Mouse (Mus musculus): ENCODE measurements around the gene Adcy1.
A peak's percentile ranks its signal among the peaks of the same experiment; 100 is the strongest.

Gene Adcy1

DNA sequence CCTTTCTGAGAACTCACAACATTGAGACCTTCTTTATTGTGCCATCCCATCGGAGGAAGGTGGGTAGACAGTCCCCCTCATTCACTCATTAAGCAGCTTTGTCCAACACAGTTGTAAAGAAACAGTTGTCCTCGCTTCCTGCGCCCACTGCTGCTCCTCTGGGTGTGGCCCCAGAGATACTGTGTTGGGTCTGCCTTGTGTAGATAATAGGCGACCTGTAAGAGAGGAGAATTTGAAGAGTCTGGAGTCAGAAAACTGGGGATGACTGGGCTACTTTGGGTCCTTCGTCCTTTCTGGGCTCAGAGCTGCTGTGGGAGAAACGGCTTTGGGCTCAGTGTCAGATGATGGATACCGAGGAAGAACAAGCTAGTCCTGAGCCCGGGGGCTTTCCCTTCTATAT lies 75.1 kb downstream of the Adcy1 start:
- no peak for DNase-seq

DNA sequence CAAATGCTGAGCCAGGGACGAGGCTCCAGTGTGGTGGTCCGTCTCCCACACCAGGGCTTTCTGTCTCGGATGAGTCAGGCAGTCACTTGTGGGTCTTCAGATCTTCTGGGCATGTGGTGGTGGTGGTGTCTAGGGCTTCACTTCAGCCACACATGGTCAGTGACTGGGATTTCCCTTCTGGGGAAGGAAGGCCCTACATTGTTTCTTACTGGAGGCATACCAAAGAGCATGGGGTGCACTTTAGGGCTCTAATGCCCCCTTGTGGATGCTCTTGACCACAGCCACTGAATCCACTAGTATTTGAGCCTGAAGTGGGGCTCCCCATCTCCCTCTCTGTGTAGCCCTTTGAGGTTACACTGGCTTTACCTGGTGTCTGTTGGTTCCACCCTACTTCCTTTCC lies 77.2 kb downstream of the Adcy1 start:
- DNase-seq, result peak; percentile 63 to 74

DNA sequence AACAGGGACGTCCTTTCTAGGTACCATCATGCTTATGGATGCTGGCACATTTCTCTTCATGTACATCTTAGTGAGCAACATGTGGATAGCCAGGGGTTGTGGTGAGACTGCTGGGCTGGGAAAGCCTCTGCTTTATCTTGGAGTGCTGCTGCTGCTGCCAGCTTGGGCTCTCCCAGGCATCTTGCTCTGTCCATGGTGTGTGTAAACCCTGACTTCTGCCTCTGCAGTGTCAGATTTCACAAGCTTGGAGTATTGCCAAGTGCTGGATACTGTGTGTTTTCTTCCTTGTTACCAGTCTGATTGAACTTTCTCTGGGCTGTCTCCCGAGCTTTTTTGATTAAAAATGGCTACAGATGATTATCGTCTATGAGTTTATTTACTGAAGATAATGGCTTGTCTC lies 79.4 kb downstream of the Adcy1 start:
- peak; percentile 42 to 63 for DNase-seq

DNA sequence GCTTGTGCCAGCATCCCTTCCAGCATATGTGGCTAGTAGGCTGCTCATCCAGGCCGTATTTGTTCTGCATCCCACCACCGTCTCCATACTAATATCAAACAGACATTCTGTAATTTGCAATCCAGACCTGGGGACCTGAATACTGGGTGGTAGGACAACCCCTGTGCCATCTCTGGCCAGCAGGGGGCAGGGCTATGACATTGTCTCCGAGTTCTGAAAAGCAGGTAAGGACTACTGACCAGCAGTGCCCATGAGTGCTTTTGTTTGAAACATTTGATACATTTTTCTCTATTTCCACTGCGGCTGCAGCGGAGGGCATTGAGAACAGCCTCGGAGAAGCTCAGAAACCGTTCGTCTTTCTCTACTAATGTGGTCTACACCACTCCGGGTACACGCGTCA lies 81.1 kb downstream of the Adcy1 start:
- DNase-seq, result peak; percentile 66 to 68

- no peak for DNase-seq
Observed at GRCm38 (mm10) chr11:7145221-7145620, 81.9 kb downstream of the Adcy1 start.

DNA sequence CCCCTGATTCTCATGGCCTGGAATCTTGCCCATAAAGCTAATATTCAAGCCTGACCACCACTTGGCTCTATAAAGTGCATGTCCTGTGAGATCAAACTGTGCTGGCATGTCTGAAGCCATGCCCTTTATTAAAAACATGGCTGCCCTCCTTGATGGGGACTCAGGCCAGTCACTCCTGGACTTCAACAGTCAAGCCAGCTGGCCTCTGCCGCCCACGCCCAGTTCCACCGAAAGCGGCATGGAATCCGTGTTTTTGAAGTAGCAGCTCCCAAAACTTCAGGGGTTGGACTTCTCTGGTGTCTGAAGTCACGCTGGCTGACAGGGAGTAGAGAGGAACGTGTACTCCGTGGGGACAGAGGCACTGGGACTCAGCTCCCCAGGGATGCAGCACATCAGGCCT lies 84.2 kb downstream of the Adcy1 start:
- no peak for DNase-seq

- no peak for DNase-seq
Observed at GRCm38 (mm10) chr11:7147945-7148344, 84.7 kb downstream of the Adcy1 start.

GRCm38 (mm10) chr11:7149471-7149870 lies 86.2 kb downstream of the Adcy1 start:
- peak; percentile 27 to 53 for DNase-seq

DNA sequence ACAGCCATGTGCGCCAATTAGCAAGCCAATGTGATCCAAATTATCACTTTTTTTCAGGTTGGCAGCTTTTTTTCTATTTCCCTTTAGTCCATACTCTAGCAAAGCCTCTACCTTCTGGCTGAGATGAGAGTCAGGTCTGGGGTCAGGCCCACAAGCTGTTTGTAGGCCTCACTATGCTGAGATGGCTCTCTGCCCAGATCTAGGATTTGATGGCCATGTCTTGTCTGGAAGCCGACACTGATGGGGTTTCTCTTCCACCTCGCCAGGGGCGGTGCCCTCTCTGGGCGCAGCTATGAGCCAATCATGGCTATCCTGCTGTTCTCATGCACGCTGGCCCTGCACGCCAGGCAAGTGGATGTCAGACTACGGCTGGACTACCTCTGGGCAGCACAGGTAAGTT lies 87.2 kb downstream of the Adcy1 start:
- no peak for DNase-seq

GRCm38 (mm10) chr11:7152371-7152770 lies 89.1 kb downstream of the Adcy1 start:
- no peak for DNase-seq

DNA sequence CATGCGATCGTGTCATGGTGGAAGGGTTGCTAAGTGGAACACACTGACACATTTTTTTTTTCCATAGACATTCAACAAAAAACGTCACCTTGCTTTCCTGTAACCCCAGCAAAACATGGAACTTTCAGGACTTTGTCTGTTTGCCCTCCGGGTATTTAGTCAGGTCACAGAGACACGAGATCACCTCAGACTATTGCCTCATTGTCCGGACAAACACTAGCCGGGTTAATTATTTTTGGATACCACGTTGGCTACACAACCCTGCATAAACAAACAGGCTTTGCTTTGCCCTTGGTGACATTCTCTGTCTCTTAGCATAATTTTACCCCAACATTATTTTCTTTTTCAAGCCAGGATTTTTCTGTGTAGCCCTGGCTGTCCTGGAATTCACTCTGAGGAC lies 89.8 kb downstream of the Adcy1 start:
- no peak for DNase-seq

DNA sequence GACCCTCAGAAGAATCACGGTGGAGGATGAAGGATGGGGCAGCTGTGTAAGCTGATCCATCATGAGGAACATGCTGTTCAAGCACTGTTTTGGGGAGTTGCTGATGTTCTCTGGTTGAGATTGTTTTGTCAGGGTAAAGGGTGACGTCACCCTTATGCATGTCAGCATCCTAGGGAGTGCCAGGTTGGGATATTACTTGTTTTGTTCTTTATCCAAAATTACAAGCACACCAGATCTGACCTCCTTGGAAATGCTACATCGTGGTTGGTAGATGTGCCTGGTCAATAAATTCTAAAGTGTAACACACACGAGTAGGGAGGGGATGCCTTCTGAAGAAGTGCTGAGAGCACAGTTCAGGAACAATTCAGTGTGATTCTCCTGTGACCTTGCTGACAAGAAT lies 93.1 kb downstream of the Adcy1 start:
- DNase-seq, result no peak

- DNase-seq, result no peak
Observed at GRCm38 (mm10) chr11:7158196-7158595, 94.9 kb downstream of the Adcy1 start.

GRCm38 (mm10) chr11:7160146-7160545 lies 96.9 kb downstream of the Adcy1 start:
- peak in 1 of 2 experiments; percentile 17 for DNase-seq

DNA sequence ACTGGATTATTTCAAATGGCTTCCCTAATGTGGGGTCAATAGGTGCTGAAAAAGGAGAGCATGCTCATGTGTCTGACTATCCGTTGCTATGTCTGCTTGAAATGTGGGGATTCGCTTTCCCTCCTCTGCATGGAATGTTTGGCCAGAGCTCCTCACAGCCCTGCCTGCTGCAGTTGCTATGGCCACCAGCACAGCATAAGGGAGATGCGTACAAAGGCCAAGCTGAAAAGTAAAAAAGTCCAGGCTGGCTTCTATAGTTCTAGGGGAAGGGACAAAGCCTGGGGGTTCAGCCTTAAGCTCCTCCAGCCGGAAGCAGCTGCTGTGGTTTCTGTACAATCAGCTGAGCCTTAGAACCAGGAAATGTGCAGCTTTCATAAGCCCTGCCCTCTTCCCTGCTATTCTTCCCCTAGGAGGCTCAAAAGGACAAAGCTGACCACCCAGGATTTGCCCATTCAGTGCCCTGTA lies 97.4 kb downstream of the Adcy1 start:
- DNase-seq, result peak; percentile 59 to 64

GRCm38 (mm10) chr11:7161502-7162174 lies 98.3 kb downstream of the Adcy1 start:
- DNase-seq, result peak; percentile 25 to 48

GRCm38 (mm10) chr11:7164416-7164815 lies 101.1 kb downstream of the Adcy1 start:
- DNase-seq, result no peak

DNA sequence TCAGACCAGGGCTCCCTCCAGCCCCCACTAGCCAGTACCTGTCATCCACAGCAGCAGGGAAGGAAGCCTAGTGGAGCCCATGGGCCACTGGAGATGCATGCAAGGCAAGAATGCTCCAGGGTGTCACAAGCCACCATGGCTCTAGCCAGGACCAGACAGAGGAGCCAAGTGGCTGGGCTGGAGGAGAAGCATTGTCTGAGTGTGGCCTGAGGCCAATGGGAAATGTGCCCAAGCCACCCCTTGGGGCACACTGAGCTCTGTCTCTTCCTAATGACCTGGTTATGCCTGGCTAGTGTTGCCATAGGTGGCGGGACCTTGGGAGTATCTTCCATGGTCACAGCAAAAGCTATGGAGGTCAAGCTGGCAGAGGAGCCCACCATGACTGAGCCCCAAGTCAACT lies 106.4 kb downstream of the Adcy1 start:
- DNase-seq, result no peak

DNA sequence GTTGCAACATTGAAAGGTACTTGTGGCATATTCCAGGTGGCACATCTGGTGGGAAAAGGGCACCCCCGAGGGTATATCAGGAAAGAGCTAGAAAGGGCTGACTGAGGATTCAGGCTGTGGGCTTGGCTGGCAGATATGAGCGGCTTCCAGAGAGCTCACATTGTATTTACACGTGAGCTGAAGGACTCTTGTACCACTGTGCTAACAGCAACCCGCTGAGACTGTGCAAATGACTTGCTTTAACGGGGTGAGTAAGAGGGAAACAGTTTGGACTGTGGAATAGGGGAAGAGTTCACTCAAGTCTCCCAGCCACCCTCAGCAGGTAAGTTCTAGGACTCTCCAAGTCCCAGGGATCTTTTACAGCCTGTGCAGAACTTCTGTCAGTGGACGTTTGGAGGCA lies 110.4 kb downstream of the Adcy1 start:
- no peak for DNase-seq

DNA sequence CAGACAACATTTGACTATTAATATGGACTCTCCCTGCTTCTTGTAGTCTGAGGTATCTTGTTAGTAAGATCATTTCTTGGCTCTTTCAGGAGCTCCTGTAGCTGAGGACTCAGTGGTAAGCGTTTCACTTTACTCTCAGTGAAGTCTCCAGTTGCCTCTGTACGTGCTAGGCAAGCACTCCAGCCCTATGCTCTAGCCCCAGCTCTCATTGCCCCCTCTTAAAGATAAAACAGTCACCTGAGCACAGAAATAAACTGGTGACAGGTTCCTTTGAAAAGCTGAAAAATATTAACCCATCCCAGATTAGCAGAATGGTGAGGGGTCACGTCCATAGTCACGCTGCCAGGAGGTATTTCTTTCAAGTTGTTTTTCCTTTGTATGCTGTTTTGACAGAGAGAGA lies 115.4 kb downstream of the Adcy1 start:
- no peak for DNase-seq

DNA sequence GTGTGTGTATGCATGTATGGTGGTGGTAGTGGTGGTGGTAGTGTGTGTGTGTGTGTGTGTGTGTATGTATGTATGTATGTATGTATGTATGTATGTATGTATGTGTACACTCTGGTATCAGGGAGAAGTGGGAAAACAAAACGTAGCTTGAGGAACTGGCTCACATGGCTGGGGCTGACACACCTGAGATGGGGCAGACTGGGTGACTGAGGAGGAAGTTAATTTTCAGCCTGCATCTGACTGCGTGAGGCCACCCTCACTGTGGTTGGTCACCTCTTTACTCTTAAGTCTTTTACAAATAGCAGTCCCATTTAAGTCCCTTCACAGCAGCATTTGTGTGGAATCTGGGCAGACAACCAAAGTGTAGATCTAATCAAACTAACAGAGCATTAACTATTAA lies 116.0 kb downstream of the Adcy1 start:
- DNase-seq, result no peak

GRCm38 (mm10) chr11:7182409-7183042 lies 119.2 kb downstream of the Adcy1 start:
- DNase-seq, result no peak

DNA sequence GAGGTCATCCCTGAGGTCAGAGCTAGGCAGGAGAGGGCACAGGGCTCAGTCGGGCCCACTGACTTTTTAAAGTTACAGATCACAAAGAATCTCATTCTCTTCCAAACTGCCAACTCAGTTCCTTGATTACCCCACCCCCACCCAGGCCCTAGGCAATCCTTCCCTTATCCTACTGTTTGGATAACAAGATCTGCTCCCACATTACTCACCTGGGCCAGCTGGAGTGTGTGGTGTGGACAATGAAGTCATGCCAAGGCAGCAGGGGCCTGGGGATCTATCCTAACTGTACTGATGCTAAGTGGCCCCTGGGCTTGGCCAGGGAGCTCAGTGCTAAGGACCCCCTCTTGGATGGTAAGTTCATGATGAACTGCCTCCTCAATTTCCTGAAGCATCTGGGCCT lies 121.1 kb downstream of the Adcy1 start:
- no peak for DNase-seq

DNA sequence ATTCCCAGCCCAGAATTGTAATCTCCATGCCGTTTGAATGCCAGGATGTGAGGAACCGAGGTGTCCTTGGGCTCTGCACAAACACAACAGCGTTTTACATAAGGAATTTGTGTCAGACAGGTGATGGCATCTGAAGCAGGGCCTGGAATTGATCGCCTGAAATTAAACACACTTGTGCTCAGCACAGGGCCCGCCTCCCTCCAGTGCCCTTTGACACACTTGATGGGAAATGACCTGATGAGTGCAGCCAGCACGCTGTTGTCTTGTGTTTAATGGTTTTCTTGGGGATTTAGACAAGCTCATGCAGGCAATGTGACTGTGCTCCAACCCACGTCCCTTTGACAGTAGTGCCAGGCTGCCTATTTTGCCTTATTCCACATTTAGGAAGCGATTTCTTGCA lies 124.2 kb downstream of the Adcy1 start:
- DNase-seq, result no peak

DNA sequence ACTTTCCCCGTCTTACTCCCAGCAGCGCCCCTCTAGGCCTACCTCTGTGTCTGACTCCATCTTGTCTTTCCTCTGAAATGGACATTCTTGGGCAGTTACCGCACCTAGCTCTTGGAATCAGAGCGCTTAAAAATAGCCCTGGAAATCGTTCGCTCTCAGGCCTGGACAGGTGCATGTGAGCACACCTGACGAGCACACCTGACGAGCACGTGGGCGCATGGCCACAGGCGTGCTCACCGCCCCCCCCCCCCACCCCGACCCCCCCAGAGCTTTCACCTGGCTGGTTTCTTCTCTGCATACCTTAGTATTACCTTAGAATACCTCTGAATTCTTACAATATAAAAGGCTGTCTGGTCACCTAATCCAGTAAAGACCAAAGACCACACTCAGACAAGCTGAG lies 125.2 kb downstream of the Adcy1 start, which contains the start of gene Gm11985:
Gene Gm11985 (minus strand): TSS at position 101 of the 400 bp plus-strand sequence.
- no peak for DNase-seq

All from kidney, postnatal 4 days (tissue).